Mouse (Mus musculus) cerebellum, adult 2 months (tissue): ENCODE measurements around the gene Serpina3j.

ENCODE experiments used
- CTCF ChIP-seq: fragments of 200-500 bp; IDR thresholded peaks from 2 replicates; pipeline ENCODE4 v1.5.1; 2011; ENCODE audit warnings: low read depth, mild to moderate bottlenecking, control low read depth, low read length, moderate library complexity, borderline replicate concordance; ENCODE audit not compliant: insufficient read depth
- POLR2A ChIP-seq: fragments of 200-500 bp; IDR thresholded peaks from 2 replicates; pipeline ENCODE4 v1.6.1; 2011; ENCODE audit warnings: low read length, control low read depth, borderline replicate concordance; ENCODE audit not compliant: insufficient read depth

DNA sequence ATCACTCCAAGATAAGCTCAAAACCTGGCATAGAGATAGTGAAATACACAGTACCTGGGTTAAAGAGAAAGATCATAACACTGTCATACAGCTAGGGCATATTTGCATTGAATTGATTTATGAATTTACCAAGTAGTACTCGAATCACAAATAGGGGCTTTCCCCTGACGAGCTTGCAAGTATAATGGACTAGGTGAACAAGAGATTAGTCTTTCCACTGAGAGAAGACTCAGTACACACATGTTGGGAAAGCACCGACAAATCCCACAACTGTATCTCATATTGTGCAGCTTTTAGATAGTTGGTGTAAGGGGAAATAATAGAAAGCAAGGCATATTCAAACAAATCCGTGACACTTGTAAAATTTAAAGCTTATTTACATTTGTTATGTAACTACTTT, 8.4 kb upstream of the Serpina3j start:
- no peak for TF ChIP-seq POLR2A
- TF ChIP-seq CTCF = no peak
